Mouse (Mus musculus) hindbrain, embryonic 16.5 days (tissue): ENCODE results near the gene Cacnb3. TPM values are rescaled to one million over a fixed set of nuclear protein-coding genes. Genes with fewer than 3 reads are reported as not detected.

Source experiments
- ATAC-seq: fragments of 200-750 bp; cut with Nextera tagmentation; 2 replicates; pipeline ENCODE4 v1.8.0; 2017; ENCODE audit warnings: moderate TSS enrichment, moderate library complexity
- H3K27ac ChIP-seq: fragments of 300-500 bp; sonication (generic); 2 replicates; pipeline ENCODE4 v1.5.1; 2014; ENCODE audit warnings: low read depth, mild to moderate bottlenecking, control low read depth, low read length, moderate library complexity
- H3K27me3 ChIP-seq: fragments of 300-500 bp; sonication (generic); replicated peaks from 2 replicates; pipeline ENCODE4 v1.6.1; 2014; ENCODE audit warnings: low read length; ENCODE audit not compliant: control insufficient read depth, insufficient read depth
- H3K36me3 ChIP-seq: fragments of 300-500 bp; sonication (generic); 2 replicates; pipeline ENCODE4 v1.6.1; 2014; ENCODE audit warnings: mild to moderate bottlenecking, low read length, moderate library complexity, mixed read lengths; ENCODE audit not compliant: control insufficient read depth, insufficient read depth
- H3K4me1 ChIP-seq: fragments of 300-500 bp; sonication (generic); 2 replicates; pipeline ENCODE4 v1.6.1; 2014; ENCODE audit warnings: low read depth, low read length; ENCODE audit not compliant: control insufficient read depth, insufficient read depth
- H3K4me2 ChIP-seq: fragments of 300-500 bp; sonication (generic); 2 replicates; pipeline ENCODE4 v1.6.1; 2014; ENCODE audit warnings: mild to moderate bottlenecking, low read length, control low read depth, moderate library complexity
- H3K4me3 ChIP-seq: fragments of 300-500 bp; sonication (generic); 2 replicates; pipeline ENCODE4 v1.5.1; 2014; ENCODE audit warnings: mild to moderate bottlenecking, low read length, control low read depth, moderate library complexity
- H3K9ac ChIP-seq: fragments of 300-500 bp; sonication (generic); 2 replicates; pipeline ENCODE4 v1.6.1; 2014; ENCODE audit warnings: low read depth, mild to moderate bottlenecking, control low read depth, low read length, moderate library complexity
- H3K9me3 ChIP-seq: fragments of 300-500 bp; sonication (generic); 2 replicates; pipeline ENCODE4 v1.6.1; 2014; ENCODE audit warnings: mild to moderate bottlenecking, low read length, moderate library complexity; ENCODE audit not compliant: control insufficient read depth
- WGBS: fragments of 180-500 bp; shearing (Covaris S2); extraction: QIAGEN DNeasy Blood & Tissue Kit; methylation state at CpG from one replicate; pipeline ENCODE4 v1.1.7; 2014; 5-methylcytosine and 5-hydroxymethylcytosine counted together
- polyA plus RNA-seq: library from polyadenylated mRNA; unstranded; fragments of >200 nt; fragmentation: Nextera tagmentation; extraction: Ambion mirVana; gene quantifications from 2 replicates; pipeline ENCODE4 v1.2.1, GENCODE M21; 2015

Cacnb3 gene
- polyA plus RNA-seq, 1 experiment from 2014 or later: 129 TPM

DNA sequence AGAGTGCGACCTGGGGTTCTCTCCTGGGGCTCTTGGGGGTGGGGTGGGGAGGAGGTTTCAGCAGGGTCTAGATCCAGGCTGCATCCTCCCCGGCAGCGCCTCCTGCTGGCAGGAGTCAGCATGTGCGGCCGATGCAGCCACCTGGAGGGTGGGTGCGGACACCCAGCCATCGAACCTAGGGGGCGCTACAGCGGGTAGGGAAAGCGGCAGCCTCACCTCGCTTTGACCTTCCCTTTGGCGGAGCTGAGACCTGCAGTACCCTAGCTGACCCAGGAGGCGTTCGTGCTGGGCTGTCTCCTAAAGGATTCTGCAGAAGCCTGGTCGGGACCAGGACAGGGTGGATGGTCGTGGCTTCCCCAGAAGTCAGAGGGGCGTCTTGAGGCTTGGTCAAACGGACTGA lies 853 bp downstream of the Cacnb3 start:
- ATAC-seq: peak; percentile 14
- Histone ChIP-seq H3K27ac (peak overlapping the region; percentile 68), H3K36me3 (no peaks in the 10 kb centered on the region), H3K4me2 (peak overlapping the region; percentile 84), H3K9ac (peak overlapping the region; percentile 66), H3K27me3 (peaks cover 4% of the 10 kb centered on the region), H3K9me3 (no peaks in the 10 kb centered on the region), H3K4me1 (peaks cover 50% of the 10 kb centered on the region), H3K4me3 (peak overlapping the region; percentile 75)
- WGBS: under 1% methylated on average over 18 of the region's 18 CpGs

DNA sequence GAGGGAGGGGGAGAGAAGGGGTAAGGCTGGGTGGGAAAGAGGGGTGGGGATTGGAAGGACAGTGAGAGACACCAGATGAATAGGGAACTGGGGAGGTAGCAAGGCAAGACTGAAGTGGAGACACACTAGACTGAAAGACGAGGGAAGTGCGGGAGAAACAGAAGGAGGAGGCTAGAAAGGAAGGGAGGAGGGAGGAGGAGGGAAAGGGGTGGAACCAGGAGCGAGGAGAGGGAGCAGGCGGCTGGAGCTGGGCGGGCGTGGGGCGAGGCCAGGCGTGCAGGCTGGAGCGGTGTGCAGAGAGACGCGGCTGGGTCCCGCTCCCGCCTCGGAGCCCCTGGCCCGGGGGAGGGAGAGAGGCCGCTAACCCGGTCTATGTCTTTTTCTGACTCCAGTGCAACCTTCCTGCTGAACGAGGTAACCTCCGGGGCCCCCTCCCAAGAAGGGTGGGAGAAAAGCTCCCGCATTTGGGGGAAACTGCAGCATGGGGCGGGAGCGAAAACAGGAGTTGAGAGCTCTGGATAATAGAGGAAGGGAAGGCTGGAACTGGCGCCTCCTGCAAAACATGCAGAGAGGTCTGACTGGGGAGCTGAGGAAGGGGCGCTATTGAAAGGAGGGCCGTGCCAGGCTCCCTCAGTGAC lies 1.6 kb downstream of the Cacnb3 start:
- ATAC-seq: peak; percentile 51
- no peaks in the 10 kb centered on the region for H3K36me3 ChIP-seq
- peaks cover 58% of the 10 kb centered on the region for H3K4me1 ChIP-seq
- peak overlapping the region; percentile 66 for H3K9ac ChIP-seq
- peaks cover 4% of the 10 kb centered on the region for H3K27me3 ChIP-seq
- peak overlapping the region; percentile 74 for H3K27ac ChIP-seq
- peak overlapping the region; percentile 75 for H3K4me3 ChIP-seq
- under 1% methylated on average over 24 of the region's 25 CpGs for WGBS
- no peaks in the 10 kb centered on the region for H3K9me3 ChIP-seq
- peak overlapping the region; percentile 84 for H3K4me2 ChIP-seq

DNA sequence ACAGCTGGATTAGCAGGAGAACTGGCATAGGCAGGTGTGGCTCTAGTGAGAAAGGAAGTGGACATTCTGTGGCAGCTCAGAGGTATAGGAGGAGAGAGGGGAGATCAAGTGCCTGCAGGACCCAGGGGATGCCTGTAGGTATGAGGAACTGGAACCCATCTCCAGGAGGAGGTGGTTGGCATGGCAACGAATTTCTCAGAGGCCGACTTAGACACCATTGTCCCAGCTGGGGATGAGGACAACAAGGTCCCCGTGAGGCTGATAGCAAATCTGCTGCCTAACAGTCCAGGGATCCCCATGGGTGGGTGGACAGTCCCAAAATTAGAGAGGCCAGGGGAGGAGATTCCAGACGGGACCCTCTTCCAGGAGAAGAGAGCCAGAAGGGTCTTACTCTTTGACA lies 2.3 kb downstream of the Cacnb3 start:
- no peak for ATAC-seq

DNA sequence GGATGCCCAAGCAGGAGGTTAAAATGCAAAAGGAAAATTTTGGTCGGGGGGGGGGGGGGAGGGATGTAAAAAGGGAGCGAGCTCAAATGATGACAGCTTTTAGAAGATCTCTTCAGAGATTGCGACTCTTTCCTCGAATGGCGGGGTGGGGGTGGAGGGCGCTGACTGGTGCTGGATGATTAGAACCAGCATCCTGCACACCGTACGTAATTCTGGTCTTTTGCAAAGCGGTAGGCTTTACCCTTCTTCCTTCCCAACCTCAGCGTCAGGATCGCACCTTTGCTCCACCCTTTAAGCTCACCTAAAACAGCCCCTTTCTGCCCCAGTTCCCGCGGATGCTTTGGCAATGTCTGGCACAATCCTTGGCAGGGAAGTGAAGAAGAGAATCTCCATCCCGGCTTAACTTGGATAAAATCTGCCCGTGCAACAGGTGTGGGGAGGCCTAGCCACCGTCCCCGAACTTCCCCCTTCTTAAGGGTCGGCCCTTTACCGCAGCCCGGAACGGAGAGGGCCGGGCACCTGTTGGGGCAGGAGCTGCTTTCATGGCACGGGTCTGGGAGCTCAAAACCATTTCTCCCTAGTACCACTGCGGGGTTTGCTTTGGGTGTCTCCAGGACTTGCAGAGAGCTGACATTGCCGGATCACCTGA lies 3.3 kb downstream of the Cacnb3 start:
- Histone ChIP-seq H3K4me1 (peaks cover 53% of the 10 kb centered on the region), H3K4me3 (peak overlapping the region; percentile 75), H3K27me3 (peaks cover 4% of the 10 kb centered on the region), H3K27ac (peak overlapping the region; percentile 93), H3K9me3 (no peaks in the 10 kb centered on the region), H3K4me2 (peak overlapping the region; percentile 84), H3K36me3 (no peaks in the 10 kb centered on the region), H3K9ac (peak overlapping the region; percentile 91)
- ATAC-seq: no peak; the same call in 1 of the 2 replicates
- 0% methylated on average over 24 of the region's 25 CpGs for WGBS

More for the DNA sequence above, 2.3 kb downstream of the Cacnb3 start:
- Histone ChIP-seq H3K27me3 (peaks cover 4% of the 10 kb centered on the region), H3K27ac (peak overlapping the region; percentile 74; the same call in 1 of the 2 replicates), H3K4me3 (peak overlapping the region; percentile 75), H3K4me1 (peaks cover 63% of the 10 kb centered on the region), H3K36me3 (no peaks in the 10 kb centered on the region), H3K4me2 (peak overlapping the region; percentile 84), H3K9me3 (no peaks in the 10 kb centered on the region), H3K9ac (peak overlapping the region; percentile 66)
- 1% methylated on average over 4 of the region's 4 CpGs for WGBS

DNA sequence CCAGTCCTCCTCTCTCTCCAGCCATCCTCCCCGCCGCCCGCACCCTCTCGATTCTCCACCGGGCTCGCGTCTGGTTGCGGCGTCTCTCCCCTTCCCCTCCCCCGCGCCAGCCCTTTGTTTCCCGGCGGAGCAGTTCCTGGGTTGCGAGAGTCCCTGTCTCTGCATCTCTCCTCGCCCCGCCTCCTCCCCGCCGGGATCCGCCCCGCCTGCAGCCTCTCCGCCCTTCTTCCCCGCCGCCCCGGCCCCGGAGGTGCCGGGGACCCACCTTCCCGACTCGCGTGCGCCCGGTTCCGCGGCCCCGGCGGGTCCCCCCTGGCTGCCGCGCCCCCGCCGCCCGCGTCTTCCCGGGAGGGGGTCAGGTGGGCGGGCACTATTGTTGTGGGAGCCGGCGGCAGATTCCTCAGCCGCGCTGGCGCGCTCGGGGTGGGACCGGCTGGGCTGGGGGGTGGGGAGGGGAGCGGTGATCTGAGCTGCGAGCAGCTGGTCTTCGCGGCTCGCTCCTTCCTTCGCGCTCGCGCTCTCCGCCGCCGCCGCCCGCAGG lies 4.0 kb downstream of the Cacnb3 start:
- Histone ChIP-seq H3K4me2 (peak overlapping the region; percentile 84), H3K9ac (peak overlapping the region; percentile 91), H3K36me3 (no peaks in the 10 kb centered on the region), H3K4me1 (peaks cover 48% of the 10 kb centered on the region), H3K9me3 (no peaks in the 10 kb centered on the region), H3K4me3 (peak overlapping the region; percentile 75), H3K27me3 (peaks cover 4% of the 10 kb centered on the region), H3K27ac (peak overlapping the region; percentile 93)
- WGBS: 1% methylated on average over 55 of the region's 65 CpGs
- peak; percentile 69 for ATAC-seq

DNA sequence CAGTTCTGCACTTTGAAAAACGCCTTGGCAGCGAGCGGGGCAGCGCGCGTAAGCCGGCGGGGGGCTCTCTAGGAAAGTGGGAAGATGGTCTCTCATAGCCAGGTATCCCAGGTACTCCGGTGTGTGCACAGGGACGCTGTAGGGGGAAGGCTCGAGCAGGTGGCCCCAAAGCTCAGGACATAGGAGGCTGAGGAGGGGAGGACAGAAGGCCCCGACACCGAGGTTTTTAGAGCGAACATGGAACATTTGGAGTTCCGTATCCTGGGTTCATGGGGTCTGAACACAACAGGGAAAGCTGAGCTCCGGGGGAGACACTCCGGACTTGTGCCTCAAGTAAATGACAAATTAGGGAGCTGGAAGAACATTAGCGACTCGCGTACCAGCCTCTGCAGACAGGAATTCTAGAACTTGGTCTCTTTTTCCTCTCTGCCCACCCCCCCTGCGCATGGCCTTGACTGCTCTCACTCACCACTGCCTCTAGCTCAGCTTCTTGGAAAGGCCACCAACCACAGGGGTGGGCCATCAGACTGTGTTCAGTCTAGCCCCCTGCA lies 4.7 kb downstream of the Cacnb3 start:
- Histone ChIP-seq H3K27me3 (no peaks in the 10 kb centered on the region), H3K9ac (peak overlapping the region; percentile 91), H3K9me3 (no peaks in the 10 kb centered on the region), H3K4me1 (peaks cover 48% of the 10 kb centered on the region), H3K27ac (peak overlapping the region; percentile 93), H3K4me2 (peak overlapping the region; percentile 84), H3K36me3 (peaks cover 4% of the 10 kb centered on the region; the same call in 1 of the 2 replicates), H3K4me3 (peak overlapping the region; percentile 75)
- 0 out of 2 replicates have a peak, but pooled peaks have one; percentile 5 for ATAC-seq
- WGBS: 2% methylated on average over 21 of the region's 21 CpGs

DNA sequence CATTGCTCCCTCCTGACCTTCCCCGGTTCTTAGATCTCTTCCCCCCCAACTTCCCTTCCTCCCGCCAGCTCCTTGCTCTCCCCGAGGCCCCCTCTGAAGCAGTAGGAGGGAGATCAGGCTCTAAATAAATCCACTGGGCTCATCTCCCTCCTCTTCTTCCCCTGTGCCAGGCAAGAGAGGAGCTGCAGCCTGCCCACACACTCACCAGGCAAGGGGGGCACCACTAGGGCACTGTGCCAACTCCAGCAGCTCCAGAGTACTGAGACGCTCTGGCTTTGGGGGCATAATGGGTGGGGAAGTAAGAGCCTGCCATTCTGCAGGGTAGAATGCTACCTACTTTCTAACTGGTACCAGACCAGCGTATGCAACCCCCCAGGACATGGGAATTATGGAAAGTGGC lies 5.9 kb downstream of the Cacnb3 start:
- no peaks in the 10 kb centered on the region for H3K9me3 ChIP-seq
- no peaks in the 10 kb centered on the region for H3K27me3 ChIP-seq
- H3K36me3 ChIP-seq: peaks cover 14% of the 10 kb centered on the region
- peak overlapping the region; percentile 75 for H3K4me3 ChIP-seq
- no peak for ATAC-seq
- peaks cover 42% of the 10 kb centered on the region for H3K4me1 ChIP-seq
- H3K4me2 ChIP-seq: peak overlapping the region; percentile 84
- H3K9ac ChIP-seq: peak overlapping the region; percentile 91
- H3K27ac ChIP-seq: no peak overlapping the region
- 18% methylated on average over 5 of the region's 5 CpGs for WGBS

DNA sequence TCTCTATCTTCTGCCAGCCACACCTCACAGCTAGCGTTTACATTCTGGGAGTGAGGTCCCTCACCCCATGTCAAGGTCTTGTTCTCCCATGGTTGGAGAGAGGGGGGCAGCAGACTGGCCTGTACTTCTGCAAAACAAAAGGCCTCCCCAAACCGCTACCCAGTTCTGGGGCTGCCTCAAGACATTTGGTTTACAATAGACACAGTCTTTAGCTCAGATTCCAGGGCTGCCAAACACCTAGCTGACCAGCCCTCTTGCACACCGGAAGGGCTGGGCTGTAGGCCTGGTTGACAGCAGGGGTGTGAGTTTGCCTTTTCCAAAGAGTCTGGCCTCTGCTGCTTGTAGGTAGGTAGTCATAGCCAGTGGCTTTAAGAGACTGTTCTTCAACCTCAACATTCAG lies 6.5 kb downstream of the Cacnb3 start:
- no peak overlapping the region for H3K4me3 ChIP-seq
- no peaks in the 10 kb centered on the region for H3K9me3 ChIP-seq
- H3K9ac ChIP-seq: no peak overlapping the region
- peaks cover 18% of the 10 kb centered on the region for H3K36me3 ChIP-seq
- WGBS: 17% methylated on average over 3 of the region's 3 CpGs
- H3K4me1 ChIP-seq: peaks cover 37% of the 10 kb centered on the region
- H3K27me3 ChIP-seq: no peaks in the 10 kb centered on the region
- ATAC-seq: no peak
- peak overlapping the region; percentile 84 for H3K4me2 ChIP-seq
- no peak overlapping the region for H3K27ac ChIP-seq

DNA sequence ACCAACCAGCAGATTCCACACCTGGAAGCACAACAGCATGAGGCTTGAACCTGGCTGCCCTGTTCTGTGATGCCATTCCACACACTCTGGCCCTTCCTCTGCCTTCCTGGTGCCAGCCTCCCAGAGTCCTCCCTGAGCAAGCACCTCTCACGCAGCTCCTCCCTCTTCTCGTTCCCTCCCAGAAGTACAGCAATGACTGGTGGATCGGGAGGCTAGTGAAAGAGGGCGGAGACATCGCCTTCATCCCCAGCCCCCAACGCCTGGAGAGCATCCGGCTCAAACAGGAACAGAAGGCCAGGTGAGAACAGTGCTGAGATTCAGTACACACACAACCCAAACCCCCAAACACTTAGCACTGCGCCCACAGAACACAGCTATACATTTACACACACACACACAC lies 9.5 kb downstream of the Cacnb3 start:
- Histone ChIP-seq H3K27ac (no peak overlapping the region), H3K36me3 (peaks cover 40% of the 10 kb centered on the region), H3K27me3 (no peaks in the 10 kb centered on the region), H3K9me3 (no peaks in the 10 kb centered on the region), H3K4me3 (no peak overlapping the region), H3K9ac (no peak overlapping the region), H3K4me1 (peaks cover 24% of the 10 kb centered on the region), H3K4me2 (no peak overlapping the region)
- WGBS: 44% methylated on average over 8 of the region's 8 CpGs
- no peak for ATAC-seq
